Mouse (Mus musculus): ENCODE results near the gene Hist1h2bb. TPM values are rescaled to one million over a fixed set of nuclear protein-coding genes. Genes with fewer than 3 reads are reported as not detected.
"Not testable (repeated sequence)": the region's sequence is repeated elsewhere in the genome, so short reads cannot be mapped to it uniquely, and the experiment has no call there.

Gene Hist1h2bb
- polyA plus RNA-seq (2015; fragmentation: Nextera tagmentation; extraction: Ambion mirVana) = 2.1 and 2.2 TPM in 2 replicates

GRCm38 (mm10) chr13:23746201-23747080 is at the start of gene Hist1h2bb:
Gene Hist1h2bb, plus strand, starts transcription at chr13:23746734.
- ATAC-seq (replicated peaks; ENCODE audit: low FRiP score, low read depth) = peak; percentile 86
- peak within 1 kb of the TSS; percentile 54 for H3K9ac ChIP-seq (ENCODE audit: low read depth, low read length)
- 0 out of 2 replicates have a peak, but pooled peaks have one; percentile 4 for TF ChIP-seq CTCF (IDR thresholded peaks at IDR 0.05; ENCODE audit: low read depth)
- H3K4me3 ChIP-seq (replicated peaks; ENCODE audit: low read depth, low read length) = peak within 1 kb of the TSS; percentile 32
- peaks cover 11% of the 10 kb centered on the region for H3K4me1 ChIP-seq (replicated peaks; ENCODE audit: insufficient read depth, low read length)
- H3K36me3 ChIP-seq (ENCODE audit: insufficient read depth, low read length); H3K27me3 ChIP-seq (ENCODE audit: insufficient read depth, low read length); H3K9me3 ChIP-seq (replicated peaks; ENCODE audit: low read length): not testable (repeated sequence)
- peak; percentile 99 for DNase-seq (ENCODE audit: low spot score)
- WGBS = 0% methylated on average over 37 of the region's 58 CpGs
- H3K4me2 ChIP-seq (ENCODE audit: low read length) = peak within 1 kb of the TSS; percentile 60
- peak within 1 kb of the TSS; percentile 96 for H3K27ac ChIP-seq

GRCm38 (mm10) chr13:23697491-23698299 is 48.8 kb upstream of the Hist1h2bb start:
- H3K9ac ChIP-seq (ENCODE audit: low read depth, low read length) = peak overlapping the region; percentile 63
- under 1% methylated on average over 22 of the region's 32 CpGs for WGBS
- no peaks in the 10 kb centered on the region for H3K27me3 ChIP-seq (ENCODE audit: insufficient read depth, low read length)
- no peaks in the 10 kb centered on the region for H3K9me3 ChIP-seq (replicated peaks; ENCODE audit: low read length)
- peak overlapping the region; percentile 41 for H3K4me3 ChIP-seq (replicated peaks; ENCODE audit: low read depth, low read length)
- H3K36me3 ChIP-seq (ENCODE audit: insufficient read depth, low read length) = no peaks in the 10 kb centered on the region
- peak overlapping the region; percentile 57 for H3K4me2 ChIP-seq (ENCODE audit: low read length)
- TF ChIP-seq CTCF (IDR thresholded peaks at IDR 0.05; ENCODE audit: low read depth) = peak; percentile 86
- no peaks in the 10 kb centered on the region for H3K4me1 ChIP-seq (replicated peaks; ENCODE audit: insufficient read depth, low read length)
- peak overlapping the region; percentile 83 for H3K27ac ChIP-seq
- ATAC-seq (replicated peaks; ENCODE audit: low FRiP score, low read depth) = peak; percentile 70
- peak; percentile 93 for DNase-seq (ENCODE audit: low spot score)

DNA sequence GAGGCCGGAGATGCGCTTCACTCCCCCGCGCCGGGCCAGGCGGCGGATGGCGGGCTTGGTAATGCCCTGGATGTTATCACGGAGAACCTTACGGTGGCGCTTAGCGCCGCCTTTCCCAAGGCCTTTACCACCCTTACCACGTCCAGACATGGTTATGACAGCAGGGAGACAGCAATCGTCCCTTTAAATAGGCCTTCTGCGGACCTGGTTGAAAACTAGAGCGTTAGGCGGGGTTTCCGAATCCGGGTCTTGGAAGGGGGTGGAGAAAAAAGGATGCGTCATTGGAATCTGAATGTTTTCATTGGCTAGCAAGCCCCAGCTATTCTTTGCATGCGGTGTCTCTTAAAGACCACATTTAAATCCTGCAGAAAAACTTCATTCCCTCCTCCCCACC is 48.2 kb upstream of the Hist1h2bb start, which contains the start of gene Hist1h4c:
TSS of gene Hist1h4c (minus strand) at position 155 of the 394 bp plus-strand sequence.
- TF ChIP-seq CTCF (IDR thresholded peaks at IDR 0.05; ENCODE audit: low read depth) = peak; percentile 24; the same call in 1 of the 2 replicates
- H3K4me1 ChIP-seq (replicated peaks; ENCODE audit: insufficient read depth, low read length) = no peaks in the 10 kb centered on the region
- H3K27me3 ChIP-seq (ENCODE audit: insufficient read depth, low read length) = no peaks in the 10 kb centered on the region
- H3K27ac ChIP-seq = peak within 1 kb of the TSS; percentile 83
- peak within 1 kb of the TSS; percentile 41 for H3K4me3 ChIP-seq (replicated peaks; ENCODE audit: low read depth, low read length)
- DNase-seq (ENCODE audit: low spot score) (peak; percentile 99), ATAC-seq (replicated peaks; ENCODE audit: low FRiP score, low read depth) (peak; percentile 92)
- under 1% methylated on average over 22 of the region's 22 CpGs for WGBS
- peak within 1 kb of the TSS; percentile 57 for H3K4me2 ChIP-seq (ENCODE audit: low read length)
- peak within 1 kb of the TSS; percentile 63 for H3K9ac ChIP-seq (ENCODE audit: low read depth, low read length)
- H3K9me3 ChIP-seq (replicated peaks; ENCODE audit: low read length) = no peaks in the 10 kb centered on the region
- H3K36me3 ChIP-seq (ENCODE audit: insufficient read depth, low read length) = no peaks in the 10 kb centered on the region

- DNase-seq (ENCODE audit: low spot score) (no peak), ATAC-seq (replicated peaks; ENCODE audit: low FRiP score, low read depth) (no peak)
- Histone ChIP-seq H3K9me3 (replicated peaks; ENCODE audit: low read length) (no peaks in the 10 kb centered on the region), H3K4me1 (replicated peaks; ENCODE audit: insufficient read depth, low read length) (no peaks in the 10 kb centered on the region), H3K4me2 (ENCODE audit: low read length) (peak overlapping the region; percentile 41), H3K27me3 (ENCODE audit: insufficient read depth, low read length) (no peaks in the 10 kb centered on the region), H3K27ac (peak overlapping the region; percentile 71; the same call in 1 of the 2 replicates), H3K4me3 (replicated peaks; ENCODE audit: low read depth, low read length) (no peak overlapping the region), H3K36me3 (ENCODE audit: insufficient read depth, low read length) (no peaks in the 10 kb centered on the region), H3K9ac (ENCODE audit: low read depth, low read length) (no peak overlapping the region)
- no peak for TF ChIP-seq CTCF (IDR thresholded peaks at IDR 0.05; ENCODE audit: low read depth)
- 64% methylated on average over 6 of the region's 6 CpGs for WGBS
Observed at GRCm38 (mm10) chr13:23698996-23699395, 47.5 kb upstream of the Hist1h2bb start.

DNA sequence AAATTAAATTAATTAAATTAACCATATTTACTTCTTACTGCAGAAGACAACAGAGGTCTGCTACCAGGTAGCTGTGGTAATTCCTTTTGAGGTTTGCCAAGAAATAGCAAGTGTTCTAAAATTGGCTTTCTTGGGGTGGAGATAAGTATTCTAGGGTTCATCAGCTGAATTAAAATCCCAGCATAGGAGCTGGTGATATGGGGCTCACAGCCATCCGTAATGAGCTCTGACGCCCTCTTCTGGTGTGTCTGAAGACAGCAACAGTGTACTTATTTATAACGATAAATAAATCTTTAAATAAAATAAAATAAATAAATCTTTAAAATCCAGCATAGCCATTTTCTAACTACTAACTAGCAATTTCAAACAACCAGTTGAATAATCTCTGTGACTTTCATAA is 46.8 kb upstream of the Hist1h2bb start:
- H3K4me3 ChIP-seq (replicated peaks; ENCODE audit: low read depth, low read length) = no peak overlapping the region
- H3K27ac ChIP-seq = no peak overlapping the region
- no peaks in the 10 kb centered on the region for H3K4me1 ChIP-seq (replicated peaks; ENCODE audit: insufficient read depth, low read length)
- ATAC-seq (replicated peaks; ENCODE audit: low FRiP score, low read depth) = no peak
- H3K9me3 ChIP-seq (replicated peaks; ENCODE audit: low read length) = no peaks in the 10 kb centered on the region
- H3K36me3 ChIP-seq (ENCODE audit: insufficient read depth, low read length) = no peaks in the 10 kb centered on the region
- DNase-seq (ENCODE audit: low spot score) = no peak
- no peak overlapping the region for H3K4me2 ChIP-seq (ENCODE audit: low read length)
- TF ChIP-seq CTCF (IDR thresholded peaks at IDR 0.05; ENCODE audit: low read depth) = no peak
- WGBS = 72% methylated on average over 3 of the region's 3 CpGs
- no peak overlapping the region for H3K9ac ChIP-seq (ENCODE audit: low read depth, low read length)
- no peaks in the 10 kb centered on the region for H3K27me3 ChIP-seq (ENCODE audit: insufficient read depth, low read length)
